Mouse (Mus musculus): ENCODE data around the gene Traf2. TPM values are rescaled to one million over a fixed set of nuclear protein-coding genes. Genes with fewer than 3 reads are reported as not detected.
A peak's percentile ranks its signal among the peaks of the same experiment; 100 is the strongest.

Gene Traf2
- polyA plus RNA-seq, 2 experiments: 18.9 to 29.2 TPM

- Histone ChIP-seq H3K4me1 (ENCODE audit: control insufficient read depth, insufficient read depth, low read length) (peaks cover 8% of the 10 kb centered on the region), H3K9me3 (ENCODE audit: control insufficient read depth, low read length) (no peaks in the 10 kb centered on the region), H3K9ac (ENCODE audit: low read depth, low read length, severe bottlenecking) (no peak overlapping the region), H3K4me2 (replicated peaks; ENCODE audit: low read depth, low read length, severe bottlenecking) (no peak overlapping the region), H3K27me3 (ENCODE audit: control insufficient read depth, insufficient read depth, low read length) (no peaks in the 10 kb centered on the region), H3K36me3 (ENCODE audit: control insufficient read depth, insufficient read depth, low read length) (peaks cover 39% of the 10 kb centered on the region), H3K4me3 (replicated peaks; ENCODE audit: low read length) (no peak overlapping the region), H3K27ac (replicated peaks; ENCODE audit: low read depth, low read length) (no peak overlapping the region)
- DNase-seq (ENCODE audit: low spot score): no peak
- 93% methylated on average over 19 of the region's 19 CpGs for WGBS
- TF ChIP-seq POLR2A (IDR thresholded peaks at IDR 0.05; ENCODE audit: borderline replicate concordance, extremely low read depth, insufficient read depth, insufficient read length): no peak
- no peak for ATAC-seq (ENCODE audit: low FRiP score, low read depth)
These were observed 42.2 kb downstream of the Traf2 start for GRCm38 (mm10) chr2:25504538-25504937.

GRCm38 (mm10) chr2:25502726-25503125 lies 44.0 kb downstream of the Traf2 start:
- Histone ChIP-seq H3K9me3 (ENCODE audit: control insufficient read depth, low read length) (no peaks in the 10 kb centered on the region), H3K9ac (ENCODE audit: low read depth, low read length, severe bottlenecking) (no peak overlapping the region), H3K4me2 (replicated peaks; ENCODE audit: low read depth, low read length, severe bottlenecking) (no peak overlapping the region), H3K4me3 (replicated peaks; ENCODE audit: low read length) (no peak overlapping the region), H3K4me1 (ENCODE audit: control insufficient read depth, insufficient read depth, low read length) (peaks cover 8% of the 10 kb centered on the region), H3K36me3 (ENCODE audit: control insufficient read depth, insufficient read depth, low read length) (peaks cover 39% of the 10 kb centered on the region), H3K27me3 (ENCODE audit: control insufficient read depth, insufficient read depth, low read length) (no peaks in the 10 kb centered on the region), H3K27ac (replicated peaks; ENCODE audit: low read depth, low read length) (no peak overlapping the region)
- no peak for TF ChIP-seq POLR2A (IDR thresholded peaks at IDR 0.05; ENCODE audit: borderline replicate concordance, extremely low read depth, insufficient read depth, insufficient read length)
- no peak for DNase-seq (ENCODE audit: low spot score)
- no peak for ATAC-seq (ENCODE audit: low FRiP score, low read depth)
- 80% methylated on average over 3 of the region's 3 CpGs for WGBS

- Histone ChIP-seq H3K36me3 (ENCODE audit: control insufficient read depth, insufficient read depth, low read length) (peaks cover 39% of the 10 kb centered on the region), H3K4me2 (replicated peaks; ENCODE audit: low read depth, low read length, severe bottlenecking) (peak within 1 kb of the TSS; percentile 95), H3K27ac (replicated peaks; ENCODE audit: low read depth, low read length) (peak within 1 kb of the TSS; percentile 75), H3K4me1 (ENCODE audit: control insufficient read depth, insufficient read depth, low read length) (peaks cover 8% of the 10 kb centered on the region), H3K9ac (ENCODE audit: low read depth, low read length, severe bottlenecking) (peak within 1 kb of the TSS; percentile 96), H3K9me3 (ENCODE audit: control insufficient read depth, low read length) (no peaks in the 10 kb centered on the region), H3K27me3 (ENCODE audit: control insufficient read depth, insufficient read depth, low read length) (no peaks in the 10 kb centered on the region), H3K4me3 (replicated peaks; ENCODE audit: low read length) (peak within 1 kb of the TSS; percentile 93)
- ATAC-seq (ENCODE audit: low FRiP score, low read depth) (no peak), DNase-seq (ENCODE audit: low spot score) (no peak)
- 71% methylated on average over 20 of the region's 20 CpGs for WGBS
- TF ChIP-seq POLR2A (IDR thresholded peaks at IDR 0.05; ENCODE audit: borderline replicate concordance, extremely low read depth, insufficient read depth, insufficient read length): no peak
These were observed 44.9 kb downstream of the Traf2 start, which contains the start of gene C8g for GRCm38 (mm10) chr2:25501593-25502486. Gene C8g (minus strand): TSS chr2:25501719.

GRCm38 (mm10) chr2:25500576-25501405 lies 45.9 kb downstream of the Traf2 start, which contains the start of gene Fbxw5:
Gene Fbxw5 (plus strand): TSS chr2:25500750.
- Histone ChIP-seq H3K9ac (ENCODE audit: low read depth, low read length, severe bottlenecking) (peak within 1 kb of the TSS; percentile 96), H3K27me3 (ENCODE audit: control insufficient read depth, insufficient read depth, low read length) (no peaks in the 10 kb centered on the region), H3K4me2 (replicated peaks; ENCODE audit: low read depth, low read length, severe bottlenecking) (peak within 1 kb of the TSS; percentile 95), H3K27ac (replicated peaks; ENCODE audit: low read depth, low read length) (peak within 1 kb of the TSS; percentile 75), H3K9me3 (ENCODE audit: control insufficient read depth, low read length) (no peaks in the 10 kb centered on the region), H3K4me1 (ENCODE audit: control insufficient read depth, insufficient read depth, low read length) (peaks cover 8% of the 10 kb centered on the region), H3K4me3 (replicated peaks; ENCODE audit: low read length) (peak within 1 kb of the TSS; percentile 93), H3K36me3 (ENCODE audit: control insufficient read depth, insufficient read depth, low read length) (peaks cover 33% of the 10 kb centered on the region)
- DNase-seq (ENCODE audit: low spot score): peak; percentile 98
- peak; percentile 96 for TF ChIP-seq POLR2A (IDR thresholded peaks at IDR 0.05; ENCODE audit: borderline replicate concordance, extremely low read depth, insufficient read depth, insufficient read length)
- ATAC-seq (ENCODE audit: low FRiP score, low read depth): peak; percentile 94
- 2% methylated on average over 32 of the region's 44 CpGs for WGBS

GRCm38 (mm10) chr2:25500071-25500575 lies 46.6 kb downstream of the Traf2 start:
- H3K4me1 ChIP-seq (ENCODE audit: control insufficient read depth, insufficient read depth, low read length): peaks cover 8% of the 10 kb centered on the region
- TF ChIP-seq POLR2A (IDR thresholded peaks at IDR 0.05; ENCODE audit: borderline replicate concordance, extremely low read depth, insufficient read depth, insufficient read length): no peak
- peak overlapping the region; percentile 61 for H3K4me2 ChIP-seq (replicated peaks; ENCODE audit: low read depth, low read length, severe bottlenecking)
- DNase-seq (ENCODE audit: low spot score): no peak
- peaks cover 26% of the 10 kb centered on the region for H3K36me3 ChIP-seq (ENCODE audit: control insufficient read depth, insufficient read depth, low read length)
- H3K9ac ChIP-seq (ENCODE audit: low read depth, low read length, severe bottlenecking): peak overlapping the region; percentile 96
- ATAC-seq (ENCODE audit: low FRiP score, low read depth): peak; percentile 0; the same call in 1 of the 2 replicates
- no peaks in the 10 kb centered on the region for H3K27me3 ChIP-seq (ENCODE audit: control insufficient read depth, insufficient read depth, low read length)
- 0 out of 2 replicates have a peak overlapping the region, but pooled peaks have one; percentile 38 for H3K27ac ChIP-seq (replicated peaks; ENCODE audit: low read depth, low read length)
- peak overlapping the region; percentile 93 for H3K4me3 ChIP-seq (replicated peaks; ENCODE audit: low read length)
- no peaks in the 10 kb centered on the region for H3K9me3 ChIP-seq (ENCODE audit: control insufficient read depth, low read length)
- WGBS: 66% methylated on average over 6 of the region's 6 CpGs
